Mouse (Mus musculus): Measurements from ENCODE around the gene Rpl22l1.
"Not testable (repeated sequence)": the region's sequence is repeated elsewhere in the genome, so short reads cannot be mapped to it uniquely, and the experiment has no call there.

Rpl22l1 gene

GRCm38 (mm10) chr3:28805301-28806097 lies at the start of gene Rpl22l1:
Rpl22l1 (plus strand) TSS chr3:28805436.
- peak; percentile 97 to 98 for DNase-seq

- DNase-seq = no peak
Observed at GRCm38 (mm10) chr3:28755477-28755876, 49.8 kb upstream of the Rpl22l1 start.

GRCm38 (mm10) chr3:28761225-28761789 lies 43.9 kb upstream of the Rpl22l1 start:
- no peak for DNase-seq

GRCm38 (mm10) chr3:28766935-28767334 lies 38.3 kb upstream of the Rpl22l1 start:
- DNase-seq = no peak

- DNase-seq = no peak
Observed at GRCm38 (mm10) chr3:28768222-28768621, 37.0 kb upstream of the Rpl22l1 start.

- not testable (repeated sequence) for DNase-seq
Observed at GRCm38 (mm10) chr3:28772919-28773318, 32.3 kb upstream of the Rpl22l1 start.

- no peak for DNase-seq
Observed at GRCm38 (mm10) chr3:28775361-28775760, 29.9 kb upstream of the Rpl22l1 start.

- no peak for DNase-seq
Observed at GRCm38 (mm10) chr3:28775958-28776357, 29.3 kb upstream of the Rpl22l1 start.

GRCm38 (mm10) chr3:28776491-28776890 lies 28.7 kb upstream of the Rpl22l1 start:
- no peak for DNase-seq

GRCm38 (mm10) chr3:28780511-28780910 lies 24.7 kb upstream of the Rpl22l1 start:
- peak in 1 of 2 experiments; percentile 10 for DNase-seq

GRCm38 (mm10) chr3:28780994-28781393 lies 24.2 kb upstream of the Rpl22l1 start, which contains the start of gene Eif5a2:
Eif5a2 (plus strand) TSS chr3:28781276.
- DNase-seq = peak; percentile 95 to 97

GRCm38 (mm10) chr3:28781422-28781821 lies 23.8 kb upstream of the Rpl22l1 start:
- DNase-seq = no peak

GRCm38 (mm10) chr3:28781848-28782247 lies 23.4 kb upstream of the Rpl22l1 start:
- no peak for DNase-seq

- peak in 1 of 2 experiments; percentile 14 for DNase-seq
Observed at GRCm38 (mm10) chr3:28784176-28784575, 21.1 kb upstream of the Rpl22l1 start.

- no peak for DNase-seq
Observed at GRCm38 (mm10) chr3:28794835-28795234, 10.4 kb upstream of the Rpl22l1 start.

GRCm38 (mm10) chr3:28808039-28808643 lies 2.9 kb downstream of the Rpl22l1 start:
- DNase-seq = no peak

GRCm38 (mm10) chr3:28811441-28811840 lies 6.2 kb downstream of the Rpl22l1 start:
- no peak for DNase-seq

GRCm38 (mm10) chr3:28814361-28814760 lies 9.1 kb downstream of the Rpl22l1 start:
- DNase-seq = peak; percentile 23 to 57

GRCm38 (mm10) chr3:28816010-28816540 lies 10.8 kb downstream of the Rpl22l1 start:
- DNase-seq = no peak

- no peak for DNase-seq
Observed at GRCm38 (mm10) chr3:28826272-28826671, 21.0 kb downstream of the Rpl22l1 start.

GRCm38 (mm10) chr3:28827605-28828004 lies 22.4 kb downstream of the Rpl22l1 start:
- no peak for DNase-seq

GRCm38 (mm10) chr3:28829454-28829853 lies 24.2 kb downstream of the Rpl22l1 start:
- DNase-seq = no peak

GRCm38 (mm10) chr3:28836796-28837371 lies 31.6 kb downstream of the Rpl22l1 start:
- no peak for DNase-seq

Measured in cerebellum, postnatal 14 days (tissue).